Mouse (Mus musculus): ENCODE results near the gene Atp6v0a1.

- TF ChIP-seq POLR2A (IDR thresholded peaks at IDR 0.05; ENCODE audit: extremely low read depth, insufficient read depth, low read length) (no peak), CTCF (IDR thresholded peaks at IDR 0.05; ENCODE audit: low read depth, low read length) (no peak)
These were observed 18.2 kb upstream of the Atp6v0a1 start for GRCm38 (mm10) chr11:100991027-100991534.

All from liver, adult 2 months (tissue).